Mouse (Mus musculus): ENCODE results near the gene Akap5.

DNA sequence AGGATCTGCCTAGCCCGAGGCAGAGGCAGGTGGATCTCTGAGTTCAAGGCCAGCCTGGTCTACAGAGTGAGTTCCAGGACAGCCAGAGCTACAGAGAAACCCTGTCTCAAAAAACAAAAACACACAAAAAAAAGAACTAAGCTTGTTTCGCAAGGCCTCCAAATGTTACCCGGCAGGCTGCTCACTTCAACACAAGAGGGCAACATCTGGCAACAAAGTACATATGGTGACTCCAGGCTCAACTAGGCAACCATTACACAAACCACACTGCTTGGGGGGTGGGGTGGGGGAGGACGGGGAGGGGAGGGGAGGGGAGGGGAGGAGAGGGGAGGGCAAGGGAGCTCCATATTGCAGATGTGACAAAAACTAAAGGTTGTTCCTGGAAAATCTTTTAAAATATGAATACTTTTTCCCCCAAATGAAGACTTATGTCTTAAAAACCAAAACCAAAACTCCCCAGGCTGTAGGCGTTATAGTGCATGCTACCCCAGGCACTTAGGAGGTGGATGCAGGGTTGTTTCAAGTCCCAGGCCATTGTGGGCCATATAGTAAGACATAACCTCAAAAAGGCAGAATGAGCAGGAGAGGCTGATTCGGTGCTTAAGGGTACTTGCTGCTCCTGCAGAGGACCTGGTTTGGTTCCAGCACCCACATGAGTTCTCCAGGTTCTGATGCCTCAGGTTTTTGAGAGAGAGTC lies 21.2 kb downstream of the Akap5 start:
- TF ChIP-seq GATA1 (IDR thresholded peaks at IDR 0.05; ENCODE audit: low read length), result no peak
- no peak for TF ChIP-seq TAL1 (IDR thresholded peaks at IDR 0.05; ENCODE audit: low read length)

Measured in erythroblast, embryonic 14.5 days (primary cell).